Mouse (Mus musculus) right cerebral cortex, postnatal 4 days (tissue): Measurements from ENCODE around the gene Rdh16f1.
A peak's percentile ranks its signal among the peaks of the same experiment; 100 is the strongest.

Experiments used
- DNase-seq: peaks from one replicate; pipeline ENCODE4 v3.0.0-alpha.2; 2022

Rdh16f1 gene

GRCm38 (mm10) chr10:127759181-127760110 lies at the start of gene Rdh16f1, which contains the start of gene Rdh1:
Gene Rdh16f1, plus strand, starts transcription at chr10:127759787.
Gene Rdh1, plus strand, starts transcription at chr10:127759721.
- no peak for DNase-seq

- DNase-seq = no peak
Observed at GRCm38 (mm10) chr10:127710331-127710730, 49.3 kb upstream of the Rdh16f1 start.

GRCm38 (mm10) chr10:127712736-127713135 lies 46.9 kb upstream of the Rdh16f1 start:
- no peak for DNase-seq

- no peak for DNase-seq
Observed at GRCm38 (mm10) chr10:127721671-127722418, 37.7 kb upstream of the Rdh16f1 start.

- DNase-seq = no peak
Observed at GRCm38 (mm10) chr10:127724178-127724577, 35.4 kb upstream of the Rdh16f1 start, which contains the start of gene Tac2. Gene Tac2, plus strand, starts transcription at chr10:127724478.

- DNase-seq = no peak
Observed at GRCm38 (mm10) chr10:127725136-127725535, 34.5 kb upstream of the Rdh16f1 start.

- DNase-seq = no peak
Observed at GRCm38 (mm10) chr10:127728437-127728836, 31.1 kb upstream of the Rdh16f1 start.

GRCm38 (mm10) chr10:127730285-127730932 lies 29.2 kb upstream of the Rdh16f1 start:
- no peak for DNase-seq

- no peak for DNase-seq
Observed at GRCm38 (mm10) chr10:127730933-127731310, 28.7 kb upstream of the Rdh16f1 start.

GRCm38 (mm10) chr10:127731397-127731796 lies 28.2 kb upstream of the Rdh16f1 start:
- DNase-seq = no peak

GRCm38 (mm10) chr10:127734434-127734833 lies 25.2 kb upstream of the Rdh16f1 start:
- DNase-seq = no peak

- DNase-seq = no peak
Observed at GRCm38 (mm10) chr10:127736266-127736665, 23.3 kb upstream of the Rdh16f1 start.

- DNase-seq = no peak
Observed at GRCm38 (mm10) chr10:127736916-127737315, 22.7 kb upstream of the Rdh16f1 start.

GRCm38 (mm10) chr10:127737552-127737951 lies 22.0 kb upstream of the Rdh16f1 start:
- DNase-seq = no peak

GRCm38 (mm10) chr10:127738151-127738882 lies 21.3 kb upstream of the Rdh16f1 start:
- no peak for DNase-seq

GRCm38 (mm10) chr10:127739083-127739660 lies 20.4 kb upstream of the Rdh16f1 start, which contains the start of gene Zbtb39:
Gene Zbtb39, plus strand, starts transcription at chr10:127739538.
- DNase-seq = peak; percentile 83

GRCm38 (mm10) chr10:127739661-127740161 lies 19.9 kb upstream of the Rdh16f1 start:
- DNase-seq = peak; percentile 38

GRCm38 (mm10) chr10:127744661-127745060 lies 14.9 kb upstream of the Rdh16f1 start:
- DNase-seq = peak; percentile 64

- DNase-seq = no peak
Observed at GRCm38 (mm10) chr10:127745886-127746285, 13.7 kb upstream of the Rdh16f1 start.

GRCm38 (mm10) chr10:127747254-127747653 lies 12.3 kb upstream of the Rdh16f1 start:
- no peak for DNase-seq

- no peak for DNase-seq
Observed at GRCm38 (mm10) chr10:127748847-127749612, 10.6 kb upstream of the Rdh16f1 start.
